In the genomic region with DNA sequence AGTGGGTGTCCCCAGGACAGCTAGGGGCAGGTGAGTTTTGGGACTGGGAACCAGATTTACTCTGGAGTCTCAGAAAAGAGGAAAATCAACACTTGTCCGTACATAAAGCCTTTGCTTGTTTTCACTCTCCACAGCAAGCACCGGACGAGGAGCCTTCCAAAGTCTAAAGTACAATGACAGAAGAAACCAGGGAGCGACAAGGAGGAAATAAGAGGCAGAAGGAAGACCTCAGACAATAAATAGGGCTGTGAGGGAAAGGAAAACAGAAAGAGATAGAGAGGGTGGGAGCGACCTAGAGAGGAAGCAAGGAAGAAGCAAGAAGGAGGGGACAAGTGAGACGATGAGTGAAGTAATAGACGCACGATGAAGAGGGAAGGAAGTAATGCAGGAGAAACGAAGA, we compare ENCODE assay signal across 9 mouse cellular contexts. TPM values are rescaled to one million over a fixed set of nuclear protein-coding genes. Genes with fewer than 3 reads are reported as not detected.
DNase-seq lines count a peak whose midpoint lies in the region; ATAC-seq and TF ChIP-seq lines count a peak whose summit lies in the region.
"Had no signal": no experiment of that assay in that cellular context is flagged by ENCODE, and none has a peak within 500 bp of the region (broad histone marks: within the 10 kb centered on the region; RNA-seq: fewer than 3 reads in every experiment).

No protein-coding gene starts in this region.

- H3K36me3 ChIP-seq in neural tube, embryonic 11.5 days (ENCODE audit: control insufficient read depth, insufficient read depth, low read length), result no peaks in the 10 kb centered on the region
- no peaks in the 10 kb centered on the region for H3K36me3 ChIP-seq in hindbrain, embryonic 12.5 days
- peaks cover 8% of the 10 kb centered on the region; the same call in 1 of the 2 replicates for H3K36me3 ChIP-seq in limb, embryonic 14.5 days (ENCODE audit: control insufficient read depth, insufficient read depth, low read length)
- no peaks in the 10 kb centered on the region; the same call in 1 of the 2 replicates for H3K36me3 ChIP-seq in stomach, embryonic 14.5 days (ENCODE audit: control insufficient read depth, insufficient read depth, low read length)

- H3K9me3 ChIP-seq in neural tube, embryonic 11.5 days (ENCODE audit: control insufficient read depth, low read length), result no peaks in the 10 kb centered on the region
- H3K9me3 ChIP-seq in hindbrain, embryonic 12.5 days (replicated peaks), result no peaks in the 10 kb centered on the region
- no peaks in the 10 kb centered on the region for H3K9me3 ChIP-seq in limb, embryonic 14.5 days (ENCODE audit: control insufficient read depth, low read length)
- no peaks in the 10 kb centered on the region for H3K9me3 ChIP-seq in stomach, embryonic 14.5 days (ENCODE audit: control insufficient read depth, low read depth, low read length)

- peaks cover 7% of the 10 kb centered on the region for H3K4me1 ChIP-seq in neural tube, embryonic 11.5 days (ENCODE audit: control insufficient read depth, insufficient read depth, low read length)
- peaks cover 26% of the 10 kb centered on the region for H3K4me1 ChIP-seq in hindbrain, embryonic 12.5 days
- peaks cover 19% of the 10 kb centered on the region for H3K4me1 ChIP-seq in limb, embryonic 14.5 days (ENCODE audit: control insufficient read depth, insufficient read depth, low read length)
- H3K4me1 ChIP-seq in stomach, embryonic 14.5 days (ENCODE audit: control insufficient read depth, insufficient read depth, low read length), result peaks cover 13% of the 10 kb centered on the region

- H3K9ac ChIP-seq in neural tube, embryonic 11.5 days (ENCODE audit: low read length), result peak overlapping the region; percentile 87
- H3K9ac ChIP-seq in hindbrain, embryonic 12.5 days, result peak overlapping the region; percentile 92
- peak overlapping the region; percentile 91 for H3K9ac ChIP-seq in limb, embryonic 14.5 days (ENCODE audit: low read depth, low read length, severe bottlenecking)
- H3K9ac ChIP-seq in stomach, embryonic 14.5 days (replicated peaks; ENCODE audit: low read depth, low read length), result no peak overlapping the region

- H3K27me3 ChIP-seq in neural tube, embryonic 11.5 days (ENCODE audit: control insufficient read depth, insufficient read depth, low read length), result no peaks in the 10 kb centered on the region
- H3K27me3 ChIP-seq in hindbrain, embryonic 12.5 days, result peaks cover 3% of the 10 kb centered on the region; the same call in 1 of the 2 replicates
- H3K27me3 ChIP-seq in limb, embryonic 14.5 days (ENCODE audit: control insufficient read depth, insufficient read depth, low read length), result no peaks in the 10 kb centered on the region
- no peaks in the 10 kb centered on the region for H3K27me3 ChIP-seq in stomach, embryonic 14.5 days (ENCODE audit: control insufficient read depth, insufficient read depth, low read length)

- no peak overlapping the region for H3K27ac ChIP-seq in neural tube, embryonic 11.5 days (ENCODE audit: low read depth, low read length)
- peak overlapping the region; percentile 67; the same call in 1 of the 2 replicates for H3K27ac ChIP-seq in hindbrain, embryonic 12.5 days
- H3K27ac ChIP-seq in limb, embryonic 14.5 days (replicated peaks; ENCODE audit: low read depth, low read length), result no peak overlapping the region
- peak overlapping the region; percentile 64; the same call in 1 of the 2 replicates for H3K27ac ChIP-seq in stomach, embryonic 14.5 days (ENCODE audit: low read length)

- no peak for TF ChIP-seq POLR2A in limb, embryonic 14.5 days (IDR thresholded peaks at IDR 0.05; ENCODE audit: borderline replicate concordance, extremely low read depth, insufficient read depth, insufficient read length)

- peak overlapping the region; percentile 66 for H3K4me3 ChIP-seq in neural tube, embryonic 11.5 days (ENCODE audit: low read depth, low read length)
- H3K4me3 ChIP-seq in hindbrain, embryonic 12.5 days, result peak overlapping the region; percentile 76
- H3K4me3 ChIP-seq in limb, embryonic 14.5 days (replicated peaks; ENCODE audit: low read length), result peak overlapping the region; percentile 78
- H3K4me3 ChIP-seq in stomach, embryonic 14.5 days (ENCODE audit: low read depth, low read length), result peak overlapping the region; percentile 66

- 57% methylated on average over 9 of the region's 9 CpGs for WGBS in neural tube, embryonic 11.5 days
- 53% methylated on average over 9 of the region's 9 CpGs for WGBS in hindbrain, embryonic 12.5 days
- WGBS in limb, embryonic 14.5 days, result 50% methylated on average over 9 of the region's 9 CpGs
- 46% methylated on average over 9 of the region's 9 CpGs for WGBS in stomach, embryonic 14.5 days

- H3K4me2 ChIP-seq in neural tube, embryonic 11.5 days (ENCODE audit: low read depth), result peak overlapping the region; percentile 96
- H3K4me2 ChIP-seq in hindbrain, embryonic 12.5 days (replicated peaks), result peak overlapping the region; percentile 97
- peak overlapping the region; percentile 75 for H3K4me2 ChIP-seq in limb, embryonic 14.5 days (replicated peaks; ENCODE audit: low read depth, low read length, severe bottlenecking)
- peak overlapping the region; percentile 80 for H3K4me2 ChIP-seq in stomach, embryonic 14.5 days (replicated peaks; ENCODE audit: low read depth, low read length)

- no peak for ATAC-seq in neural tube, embryonic 11.5 days (ENCODE audit: insufficient read depth, low FRiP score, low TSS enrichment)
- no peak for ATAC-seq in hindbrain, embryonic 12.5 days (ENCODE audit: low FRiP score)
- ATAC-seq in limb, embryonic 14.5 days (ENCODE audit: low FRiP score, low read depth), result no peak
- no peak for ATAC-seq in stomach, embryonic 14.5 days (ENCODE audit: insufficient number of reproducible peaks, insufficient read depth, low FRiP score, low read depth)
- no peak for ATAC-seq in megakaryocyte-erythroid progenitor cell, adult 5-6 weeks (replicated peaks; ENCODE audit: low FRiP score, low TSS enrichment, poor library complexity, severe bottlenecking)

- no peak for DNase-seq in neural tube, embryonic 11.5 days (ENCODE audit: low spot score)
- DNase-seq in neural tube, embryonic 10.5 days (ENCODE audit: extremely low spot score, low spot score), result no peak
- DNase-seq in limb, embryonic 14.5 days (ENCODE audit: low spot score), result no peak
- no peak for DNase-seq in embryo, embryonic 9.5 days (ENCODE audit: extremely low spot score)
- DNase-seq in urinary bladder, postnatal 25 days (ENCODE audit: low spot score), result no peak

RNA-seq across cellular contexts. Expression of gene Klhl22, which starts 0.5 kb away (rescaled TPM):
- polyA plus RNA-seq in neural tube, embryonic 11.5 days (2014; fragmentation: Nextera tagmentation; extraction: Ambion mirVana), result 62.1 and 62.4 TPM in 2 replicates
- 63.9 and 64.7 TPM in 2 replicates for polyA plus RNA-seq in hindbrain, embryonic 12.5 days (2016; fragmentation: Nextera tagmentation; extraction: Ambion mirVana)
- 124 and 176 TPM in 2 replicates for polyA plus RNA-seq in limb, embryonic 14.5 days (2012; rRNA removed)
- polyA plus RNA-seq in limb, embryonic 14.5 days (2014; fragmentation: Nextera tagmentation; extraction: Ambion mirVana), result 87.2 and 101 TPM in 2 replicates
- polyA plus RNA-seq in stomach, embryonic 14.5 days (2014; fragmentation: Nextera tagmentation; extraction: Ambion mirVana), result 69.8 and 76.6 TPM in 2 replicates
- total RNA-seq in megakaryocyte-erythroid progenitor cell, adult 5-6 weeks (2014; fragmentation: Nextera tagmentation), result 34.5 and 35.6 TPM in 2 replicates
- 26.6 and 65.5 TPM in 2 replicates for total RNA-seq in megakaryocyte-erythroid progenitor cell, adult 5-6 weeks (2017)

RNA-seq across cellular contexts. Expression of gene Med15, which starts 26.2 kb away (rescaled TPM):
- polyA plus RNA-seq in neural tube, embryonic 11.5 days (2014; fragmentation: Nextera tagmentation; extraction: Ambion mirVana), result 40.2 and 40.4 TPM in 2 replicates
- polyA plus RNA-seq in hindbrain, embryonic 12.5 days (2016; fragmentation: Nextera tagmentation; extraction: Ambion mirVana), result 45.2 and 51.7 TPM in 2 replicates
- polyA plus RNA-seq in limb, embryonic 14.5 days (2012; rRNA removed), result 84.6 and 121 TPM in 2 replicates
- 41.6 and 44.0 TPM in 2 replicates for polyA plus RNA-seq in limb, embryonic 14.5 days (2014; fragmentation: Nextera tagmentation; extraction: Ambion mirVana)
- 45.8 and 47.5 TPM in 2 replicates for polyA plus RNA-seq in stomach, embryonic 14.5 days (2014; fragmentation: Nextera tagmentation; extraction: Ambion mirVana)
- 81.6 and 102 TPM in 2 replicates for total RNA-seq in megakaryocyte-erythroid progenitor cell, adult 5-6 weeks (2014; fragmentation: Nextera tagmentation)
- total RNA-seq in megakaryocyte-erythroid progenitor cell, adult 5-6 weeks (2017), result 21.5 and 22.6 TPM in 2 replicates

RNA-seq across cellular contexts. Expression of gene Scarf2, which starts 38.2 kb away (rescaled TPM):
- 9.5 and 13.1 TPM in 2 replicates for polyA plus RNA-seq in neural tube, embryonic 11.5 days (2014; fragmentation: Nextera tagmentation; extraction: Ambion mirVana)
- 21.0 and 26.5 TPM in 2 replicates for polyA plus RNA-seq in hindbrain, embryonic 12.5 days (2016; fragmentation: Nextera tagmentation; extraction: Ambion mirVana)
- 232 and 360 TPM in 2 replicates for polyA plus RNA-seq in limb, embryonic 14.5 days (2012; rRNA removed)
- 51.3 and 64.9 TPM in 2 replicates for polyA plus RNA-seq in limb, embryonic 14.5 days (2014; fragmentation: Nextera tagmentation; extraction: Ambion mirVana)
- polyA plus RNA-seq in stomach, embryonic 14.5 days (2014; fragmentation: Nextera tagmentation; extraction: Ambion mirVana), result 17.8 and 23.3 TPM in 2 replicates
- total RNA-seq in megakaryocyte-erythroid progenitor cell, adult 5-6 weeks (2014; fragmentation: Nextera tagmentation), result not detected in 2 replicates
- total RNA-seq in megakaryocyte-erythroid progenitor cell, adult 5-6 weeks (2017), result not detected in 2 replicates
- total RNA-seq: neutrophil, adult 5-6 weeks had no signal

Comparison
In these comparisons a context has a peak if more than half of its experiments do, and no peak if none do; other contexts are left out.
1. H3K27ac ChIP-seq: peak in hindbrain, embryonic 12.5 days (single experiment) and stomach, embryonic 14.5 days (single experiment); none in neural tube, embryonic 11.5 days (single experiment) and limb, embryonic 14.5 days (single experiment).
2. Peak in every context shown above with its lines, with median percentiles within 50 percentile points of each other: H3K4me2 ChIP-seq and H3K4me3 ChIP-seq.